Mouse (Mus musculus): ENCODE results near the gene Sept5. TPM values are rescaled to one million over a fixed set of nuclear protein-coding genes. Genes with fewer than 3 reads are reported as not detected.

The Sept5 gene
- total and polyA plus RNA-seq, 2 experiments from 2014 or later = 267 to 373 TPM

DNA sequence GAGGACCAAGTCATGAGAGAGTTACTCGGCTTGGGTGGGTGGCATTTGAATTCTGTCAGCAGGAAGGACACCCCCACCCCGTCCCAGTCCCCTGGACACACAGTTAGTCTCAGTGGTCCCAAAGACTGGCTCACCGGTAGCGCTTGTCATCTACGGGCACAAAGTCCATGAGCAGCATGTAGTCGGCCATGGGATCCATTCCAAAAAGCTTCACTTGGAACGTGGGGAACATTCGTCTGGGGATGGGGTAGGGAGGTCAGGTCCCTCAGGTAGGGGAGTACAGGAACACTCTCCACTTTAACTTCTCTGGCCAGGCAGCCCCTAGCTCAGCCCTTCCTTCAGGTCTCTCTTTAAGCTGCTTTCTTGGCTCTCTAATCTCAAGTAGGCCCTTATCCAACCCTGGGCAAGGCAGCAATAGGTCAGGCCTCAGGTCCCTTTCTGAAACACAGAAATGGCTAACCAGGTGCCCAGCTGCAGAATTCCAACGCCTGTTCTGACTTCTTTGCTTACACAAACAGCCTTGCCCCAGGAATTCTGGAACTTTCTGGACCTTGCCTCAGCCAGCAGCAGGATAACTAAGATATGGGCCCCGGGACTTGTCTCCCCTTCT is 44.7 kb downstream of the Sept5 start:
- no peak overlapping the region for H3K9ac ChIP-seq
- DNase-seq = no peak
- no peak for TF ChIP-seq CTCF (IDR thresholded peaks at IDR 0.05; ENCODE audit: low read depth)
- H3K27ac ChIP-seq (ENCODE audit: low read depth, low read length) = no peak overlapping the region
- peaks cover 96% of the 10 kb centered on the region for H3K27me3 ChIP-seq (ENCODE audit: insufficient read depth, low read length)
- no peak overlapping the region for H3K4me2 ChIP-seq (ENCODE audit: low read depth)
- peaks cover 5% of the 10 kb centered on the region; the same call in 1 of the 2 replicates for H3K4me1 ChIP-seq (ENCODE audit: insufficient read depth)
- no peaks in the 10 kb centered on the region for H3K36me3 ChIP-seq (ENCODE audit: insufficient read depth)
- ATAC-seq = no peak
- 24% methylated on average over 10 of the region's 10 CpGs for WGBS
- H3K9me3 ChIP-seq (ENCODE audit: low read length) = no peaks in the 10 kb centered on the region
- H3K4me3 ChIP-seq (ENCODE audit: low read depth, low read length) = no peak overlapping the region

DNA sequence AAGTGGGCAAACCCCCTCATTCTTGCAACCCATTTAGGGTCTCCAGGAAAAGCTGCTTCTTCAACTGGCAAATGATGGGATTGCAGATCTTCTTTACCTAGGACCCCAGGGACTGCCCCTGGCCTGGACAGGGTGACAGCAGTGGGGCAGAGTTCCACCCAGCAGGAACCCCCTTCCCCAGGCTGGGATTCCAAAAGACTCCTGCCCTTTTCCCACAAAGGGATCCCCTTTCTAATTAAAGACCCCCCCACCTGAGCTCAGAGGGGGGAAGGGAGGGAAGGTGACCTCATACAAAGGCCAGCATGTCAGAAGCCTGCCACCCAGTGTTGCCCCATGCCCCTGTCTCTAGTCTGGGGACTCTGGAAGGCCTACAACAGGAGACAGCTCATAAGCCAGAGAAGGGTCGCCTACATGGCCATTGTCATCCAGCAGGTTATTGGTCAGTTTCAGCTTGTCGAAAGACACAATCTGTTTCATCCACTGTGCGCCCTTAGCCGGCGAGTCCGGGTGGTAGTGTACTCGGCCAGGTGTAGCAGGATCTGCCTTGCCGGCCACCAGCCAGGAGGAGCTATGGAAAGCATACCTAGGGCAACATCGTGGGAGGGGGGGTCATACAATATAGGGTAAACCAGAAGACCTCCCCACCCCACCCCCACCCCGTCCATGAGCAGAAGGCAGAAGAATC is 45.9 kb downstream of the Sept5 start:
- Histone ChIP-seq H3K9me3 (ENCODE audit: low read length) (no peaks in the 10 kb centered on the region), H3K27ac (ENCODE audit: low read depth, low read length) (no peak overlapping the region), H3K27me3 (ENCODE audit: insufficient read depth, low read length) (peaks cover 91% of the 10 kb centered on the region), H3K4me1 (ENCODE audit: insufficient read depth) (peaks cover 5% of the 10 kb centered on the region; the same call in 1 of the 2 replicates), H3K4me2 (ENCODE audit: low read depth) (no peak overlapping the region), H3K4me3 (ENCODE audit: low read depth, low read length) (no peak overlapping the region), H3K9ac (no peak overlapping the region), H3K36me3 (ENCODE audit: insufficient read depth) (no peaks in the 10 kb centered on the region)
- TF ChIP-seq CTCF (IDR thresholded peaks at IDR 0.05; ENCODE audit: low read depth) = no peak
- WGBS = 17% methylated on average over 10 of the region's 10 CpGs
- ATAC-seq (no peak), DNase-seq (no peak)

DNA sequence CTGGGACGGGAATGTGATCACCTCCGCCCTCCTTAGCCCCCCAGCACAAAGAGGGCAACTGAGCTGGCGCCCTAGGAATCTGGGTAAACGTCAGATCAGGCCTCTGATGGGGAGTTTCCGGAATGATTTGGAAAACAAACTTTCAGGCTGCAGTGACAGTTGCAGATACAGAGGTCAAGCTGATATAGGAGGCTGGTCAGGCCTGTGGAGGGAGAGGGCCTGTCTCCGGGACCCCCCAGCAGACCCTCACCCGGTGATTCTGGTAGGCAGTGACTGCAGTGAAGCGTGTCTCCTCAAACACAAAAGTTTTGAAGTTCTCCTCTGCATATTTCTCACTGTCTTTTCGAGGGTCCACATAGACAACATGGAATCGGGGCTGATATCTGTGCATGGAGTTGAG is 46.6 kb downstream of the Sept5 start:
- Histone ChIP-seq H3K9me3 (ENCODE audit: low read length) (no peaks in the 10 kb centered on the region), H3K4me3 (ENCODE audit: low read depth, low read length) (no peak overlapping the region), H3K4me2 (ENCODE audit: low read depth) (no peak overlapping the region), H3K27ac (ENCODE audit: low read depth, low read length) (no peak overlapping the region), H3K27me3 (ENCODE audit: insufficient read depth, low read length) (peaks cover 85% of the 10 kb centered on the region), H3K9ac (no peak overlapping the region), H3K36me3 (ENCODE audit: insufficient read depth) (no peaks in the 10 kb centered on the region), H3K4me1 (ENCODE audit: insufficient read depth) (peaks cover 5% of the 10 kb centered on the region; the same call in 1 of the 2 replicates)
- no peak for ATAC-seq
- 20% methylated on average over 10 of the region's 10 CpGs for WGBS
- TF ChIP-seq CTCF (IDR thresholded peaks at IDR 0.05; ENCODE audit: low read depth) = no peak
- DNase-seq = no peak

DNA sequence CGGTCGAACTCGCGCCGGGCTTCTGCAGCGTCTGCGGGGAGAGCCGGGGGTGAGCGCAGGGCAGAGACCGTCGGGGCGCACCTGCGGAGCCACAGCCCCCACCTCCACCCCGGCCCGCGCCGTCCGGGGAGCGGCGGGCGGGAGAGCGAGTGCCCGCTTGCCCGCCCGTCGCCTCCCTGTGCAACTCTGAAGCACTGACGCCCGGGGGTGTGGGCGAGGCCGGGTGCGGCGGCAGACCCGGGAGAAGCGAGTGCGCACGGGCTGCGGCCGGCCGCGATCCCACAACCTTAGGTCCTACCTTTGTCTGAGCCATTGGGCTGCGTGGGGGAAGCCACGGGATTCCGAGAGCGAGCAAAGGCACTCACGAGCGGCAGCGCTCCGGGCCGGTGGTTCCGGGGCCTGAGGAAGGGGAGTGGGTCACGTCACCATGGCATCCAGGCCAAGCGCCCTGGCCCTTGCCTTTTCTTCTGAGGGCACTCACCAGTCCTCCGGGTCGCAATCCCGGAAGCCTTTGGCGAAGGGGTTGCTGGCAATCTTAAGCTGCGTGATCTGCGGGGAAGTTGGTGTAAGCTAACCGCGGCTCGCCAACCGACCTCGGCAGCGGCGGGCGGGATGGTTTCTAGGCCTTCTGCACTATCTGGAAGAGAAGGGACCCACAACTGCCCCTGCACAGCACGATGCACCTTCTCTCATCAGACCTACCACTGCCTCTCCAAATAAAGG is 47.2 kb downstream of the Sept5 start:
- WGBS = 2% methylated on average over 42 of the region's 67 CpGs
- no peak for TF ChIP-seq CTCF (IDR thresholded peaks at IDR 0.05; ENCODE audit: low read depth)
- peak overlapping the region; percentile 40 for H3K4me3 ChIP-seq (ENCODE audit: low read depth, low read length)
- no peaks in the 10 kb centered on the region for H3K9me3 ChIP-seq (ENCODE audit: low read length)
- peaks cover 79% of the 10 kb centered on the region for H3K27me3 ChIP-seq (ENCODE audit: insufficient read depth, low read length)
- ATAC-seq = no peak
- DNase-seq = no peak
- H3K36me3 ChIP-seq (ENCODE audit: insufficient read depth) = no peaks in the 10 kb centered on the region
- H3K4me2 ChIP-seq (ENCODE audit: low read depth) = peak overlapping the region; percentile 68
- no peak overlapping the region for H3K9ac ChIP-seq
- no peak overlapping the region for H3K27ac ChIP-seq (ENCODE audit: low read depth, low read length)
- peaks cover 5% of the 10 kb centered on the region; the same call in 1 of the 2 replicates for H3K4me1 ChIP-seq (ENCODE audit: insufficient read depth)

DNA sequence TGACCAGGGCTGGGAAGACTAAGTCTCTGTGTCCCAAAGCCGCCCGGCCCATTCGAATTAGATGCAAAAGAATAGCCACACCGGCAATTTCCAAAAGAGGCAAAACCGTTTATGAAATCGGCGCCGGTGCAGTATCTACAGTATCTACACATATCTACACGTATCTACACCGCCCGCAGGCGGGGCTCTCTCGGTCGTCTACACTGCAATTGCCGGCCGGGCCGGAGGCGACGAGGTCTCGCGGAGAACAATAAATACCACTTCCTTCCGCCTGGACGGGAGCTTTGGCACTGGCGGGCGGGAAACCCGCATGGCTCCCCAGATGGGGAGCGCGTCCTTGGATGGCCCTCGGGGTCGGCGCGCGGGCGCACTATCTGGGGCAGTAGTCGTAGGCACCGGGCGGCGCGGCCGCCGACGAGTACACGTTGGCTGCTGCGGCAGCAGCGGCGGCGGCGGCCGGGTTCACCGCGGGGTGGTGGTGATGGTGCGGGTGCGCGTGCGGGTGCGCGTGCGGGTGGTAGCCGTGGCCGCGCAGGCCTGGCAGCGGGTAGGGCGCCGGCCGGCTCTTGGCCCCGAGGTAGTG is 48.0 kb downstream of the Sept5 start:
- Histone ChIP-seq H3K9me3 (ENCODE audit: low read length) (no peaks in the 10 kb centered on the region), H3K9ac (peak overlapping the region; percentile 41), H3K27ac (ENCODE audit: low read depth, low read length) (no peak overlapping the region), H3K27me3 (ENCODE audit: insufficient read depth, low read length) (peaks cover 73% of the 10 kb centered on the region), H3K4me1 (ENCODE audit: insufficient read depth) (peaks cover 5% of the 10 kb centered on the region; the same call in 1 of the 2 replicates), H3K4me3 (ENCODE audit: low read depth, low read length) (peak overlapping the region; percentile 40), H3K36me3 (ENCODE audit: insufficient read depth) (no peaks in the 10 kb centered on the region), H3K4me2 (ENCODE audit: low read depth) (peak overlapping the region; percentile 68)
- no peak; the same call in 1 of the 2 replicates for TF ChIP-seq CTCF (IDR thresholded peaks at IDR 0.05; ENCODE audit: low read depth)
- ATAC-seq = peak; percentile 52
- 2% methylated on average over 60 of the region's 66 CpGs for WGBS
- DNase-seq = no peak

DNA sequence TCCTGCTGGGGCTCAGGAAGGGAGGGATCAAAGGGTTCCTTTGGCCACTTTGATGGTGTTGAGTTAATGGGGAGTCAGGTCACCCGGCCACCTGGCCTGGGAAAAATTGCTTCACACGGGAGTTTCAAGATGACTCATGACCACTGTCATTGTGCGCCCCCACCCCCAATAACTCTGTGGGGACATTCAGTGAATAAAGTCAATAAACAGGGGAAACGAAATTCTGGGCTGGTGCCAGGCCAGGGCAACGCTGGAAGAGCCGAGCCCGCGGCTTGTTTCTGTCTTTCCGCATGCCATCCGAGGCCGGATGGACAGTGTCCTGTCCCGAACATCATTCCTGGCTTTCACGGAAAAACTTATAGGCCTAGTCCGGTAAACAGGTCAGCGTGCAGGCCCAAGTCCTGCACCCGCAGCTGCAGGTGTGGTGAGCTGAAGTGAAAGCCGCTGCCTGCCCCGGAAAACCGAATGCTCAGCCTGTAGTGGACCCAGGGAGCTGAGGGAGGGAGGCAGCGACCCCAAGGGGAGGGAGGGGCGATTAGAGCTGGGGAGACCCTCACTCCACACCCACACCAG is 48.6 kb downstream of the Sept5 start:
- peaks cover 68% of the 10 kb centered on the region for H3K27me3 ChIP-seq (ENCODE audit: insufficient read depth, low read length)
- no peak overlapping the region for H3K9ac ChIP-seq
- DNase-seq (no peak), ATAC-seq (no peak)
- TF ChIP-seq CTCF (IDR thresholded peaks at IDR 0.05; ENCODE audit: low read depth) = no peak
- H3K9me3 ChIP-seq (ENCODE audit: low read length) = no peaks in the 10 kb centered on the region
- 4% methylated on average over 20 of the region's 21 CpGs for WGBS
- no peaks in the 10 kb centered on the region for H3K4me1 ChIP-seq (ENCODE audit: insufficient read depth)
- no peak overlapping the region for H3K27ac ChIP-seq (ENCODE audit: low read depth, low read length)
- H3K4me3 ChIP-seq (ENCODE audit: low read depth, low read length) = peak overlapping the region; percentile 40
- H3K4me2 ChIP-seq (ENCODE audit: low read depth) = peak overlapping the region; percentile 68
- H3K36me3 ChIP-seq (ENCODE audit: insufficient read depth) = no peaks in the 10 kb centered on the region
